Mouse (Mus musculus) ES-E14 (cell line): ENCODE data around the gene Mmd. TPM values are rescaled to one million over a fixed set of nuclear protein-coding genes. Genes with fewer than 3 reads are reported as not detected.

Source experiments
- DNase-seq: peaks from one replicate; pipeline ENCODE4 v3.0.0-alpha.2; 2013; ENCODE audit warnings: low read depth, low spot score
- H3K27ac ChIP-seq: 2 replicates; pipeline ENCODE4 v1.5.1; 2012; ENCODE audit warnings: low read depth, mild to moderate bottlenecking, low read length, moderate library complexity, mixed read lengths; ENCODE audit not compliant: poor library complexity, insufficient read depth, severe bottlenecking
- H3K36me3 ChIP-seq: 2 replicates; pipeline ENCODE4 v1.6.1; 2012; ENCODE audit warnings: mild to moderate bottlenecking, low read length, moderate library complexity, mixed read lengths; ENCODE audit not compliant: control insufficient read depth, poor library complexity, insufficient read depth, severe bottlenecking
- H3K4me1 ChIP-seq, 2 experiments: fragments of 150-350 bp in 1 of 2; sonication (generic) in 1 of 2; 2 replicates each; pipeline ENCODE4 v1.6.1; 2012; ENCODE audit warnings: low read length in 2 of 2, mild to moderate bottlenecking in 1 of 2, mixed read lengths in 1 of 2; ENCODE audit not compliant: control insufficient read depth in 2 of 2, insufficient read depth in 2 of 2, poor library complexity in 1 of 2
- H3K4me3 ChIP-seq, 2 experiments: fragments of 150-350 bp in 1 of 2; sonication (generic) in 1 of 2; 2 replicates each; pipeline ENCODE4 v1.5.1; 2012; ENCODE audit warnings: low read length in 2 of 2, low read depth in 1 of 2, mild to moderate bottlenecking in 1 of 2, mixed read lengths in 1 of 2; ENCODE audit not compliant: insufficient read depth in 1 of 2, poor library complexity in 1 of 2, severe bottlenecking in 1 of 2
- H3K9ac ChIP-seq: 2 replicates; pipeline ENCODE4 v1.6.1; 2012; ENCODE audit warnings: low read depth, mild to moderate bottlenecking, low read length, mixed read lengths; ENCODE audit not compliant: poor library complexity, insufficient read depth, severe bottlenecking
- H3K9me3 ChIP-seq: fragments of 150-350 bp; sonication (generic); 2 replicates; pipeline ENCODE4 v1.6.1; 2012; ENCODE audit warnings: low read depth, mild to moderate bottlenecking, low read length; ENCODE audit not compliant: control insufficient read depth, insufficient read depth
- CHD2 ChIP-seq: IDR thresholded peaks from 2 replicates; pipeline ENCODE4 v1.6.1; 2014; ENCODE audit warnings: mild to moderate bottlenecking, low read depth, low read length, inconsistent platforms
- HCFC1 ChIP-seq: IDR thresholded peaks from 2 replicates; pipeline ENCODE4 v1.6.1; 2012; ENCODE audit warnings: low read length, inconsistent platforms, borderline replicate concordance; ENCODE audit not compliant: insufficient read depth
- MAFK ChIP-seq: IDR thresholded peaks from 2 replicates; pipeline ENCODE4 v1.6.1; 2014; ENCODE audit warnings: mild to moderate bottlenecking, low read depth, low read length, inconsistent platforms; ENCODE audit not compliant: insufficient read depth
- ZC3H11A ChIP-seq: IDR thresholded peaks from 2 replicates; pipeline ENCODE4 v1.6.1; 2012; ENCODE audit warnings: low read depth, mild to moderate bottlenecking, inconsistent platforms, low read length, borderline replicate concordance
- ZNF384 ChIP-seq: IDR thresholded peaks from 2 replicates; pipeline ENCODE4 v1.6.1; 2012; ENCODE audit warnings: low read depth, low read length, inconsistent platforms
- in situ Hi-C, 2 experiments: fragments of 600-800 bp; cut with MboI; formaldehyde crosslinking; loops; one replicate each; pipeline ENCODE4 v1.15.1; 2025; ENCODE audit warnings: low sequenced_read_pairs in 2 of 2, inconsistent platforms in 1 of 2; ENCODE audit not compliant: unreplicated experiment in 2 of 2
- total RNA-seq: library from RNA; depleted of rRNA; stranded (reverse); fragments of 300-350 nt; gene quantifications from 2 replicates; pipeline ENCODE4 v1.2.3, GENCODE M21; 2012; rRNA removed

Mmd gene
- 4.8 and 15.5 TPM in 2 replicates for total RNA-seq

GRCm38 (mm10) chr11:90249025-90249650 is at the start of gene Mmd:
Gene Mmd, plus strand, starts transcription at chr11:90249456.
- TF ChIP-seq MAFK: no peak
- no peak for TF ChIP-seq HCFC1
- TF ChIP-seq ZNF384: no peak
- TF ChIP-seq CHD2: no peak
- no peak for TF ChIP-seq ZC3H11A
- DNase-seq: peak; percentile 95
- Histone ChIP-seq H3K27ac (no peak within 1 kb of the TSS), H3K9ac (peak within 1 kb of the TSS; percentile 81), H3K4me1 (no peaks in the 10 kb centered on the region; a peak in 1 of 4 replicates), H3K4me3 (peak within 1 kb of the TSS; percentile 89 to 91), H3K36me3 (no peaks in the 10 kb centered on the region), H3K9me3 (no peaks in the 10 kb centered on the region)
- in situ Hi-C loops: no loop called here

- in situ Hi-C loops: no loop called here
- H3K4me3 ChIP-seq: no peak overlapping the region
- H3K27ac ChIP-seq: no peak overlapping the region
- H3K4me1 ChIP-seq: no peaks in the 10 kb centered on the region
- no peak for DNase-seq
- no peaks in the 10 kb centered on the region for H3K36me3 ChIP-seq
- no peak for TF ChIP-seq CHD2
- TF ChIP-seq ZC3H11A: no peak
- no peak for TF ChIP-seq ZNF384
- TF ChIP-seq MAFK: no peak
- TF ChIP-seq HCFC1: no peak
- H3K9ac ChIP-seq: no peak overlapping the region
- H3K9me3 ChIP-seq: no peaks in the 10 kb centered on the region
Observed at GRCm38 (mm10) chr11:90200826-90201225, 48.4 kb upstream of the Mmd start.

- Histone ChIP-seq H3K36me3 (no peaks in the 10 kb centered on the region), H3K4me1 (peaks cover 0 to 2% of the 10 kb centered on the region in 2 experiments; a peak in 2 of 4 replicates), H3K9me3 (no peaks in the 10 kb centered on the region), H3K4me3 (no peak overlapping the region), H3K27ac (no peak overlapping the region), H3K9ac (no peak overlapping the region)
- in situ Hi-C loops: no loop called here
- TF ChIP-seq ZNF384: no peak
- no peak for TF ChIP-seq CHD2
- DNase-seq: peak; percentile 48
Observed at GRCm38 (mm10) chr11:90214246-90214645, 35.0 kb upstream of the Mmd start.

- DNase-seq: no peak
- in situ Hi-C loops: no loop called here
- no peak overlapping the region for H3K27ac ChIP-seq
Observed at GRCm38 (mm10) chr11:90220022-90220645, 29.1 kb upstream of the Mmd start.

GRCm38 (mm10) chr11:90220750-90221149 is 28.5 kb upstream of the Mmd start:
- TF ChIP-seq HCFC1 (no peak), MAFK (no peak), CHD2 (no peak), ZC3H11A (no peak), ZNF384 (no peak)
- no peaks in the 10 kb centered on the region for H3K9me3 ChIP-seq
- H3K4me1 ChIP-seq: no peaks in the 10 kb centered on the region
- in situ Hi-C loops: no loop called here
- DNase-seq: no peak
- H3K4me3 ChIP-seq: no peak overlapping the region
- H3K27ac ChIP-seq: no peak overlapping the region
- no peaks in the 10 kb centered on the region for H3K36me3 ChIP-seq
- H3K9ac ChIP-seq: no peak overlapping the region

More at GRCm38 (mm10) chr11:90220022-90220645, 29.1 kb upstream of the Mmd start:
- Histone ChIP-seq H3K4me1 (no peaks in the 10 kb centered on the region), H3K9me3 (no peaks in the 10 kb centered on the region), H3K9ac (no peak overlapping the region), H3K36me3 (no peaks in the 10 kb centered on the region), H3K4me3 (no peak overlapping the region)
- TF ChIP-seq ZC3H11A (no peak), MAFK (no peak)
